Mouse (Mus musculus) ES-E14 (cell line): ENCODE results near the gene Cwc25.

Experiments
- CHD2 ChIP-seq: IDR thresholded peaks from 2 replicates; pipeline ENCODE4 v1.6.1; 2014; ENCODE audit warnings: mild to moderate bottlenecking, low read depth, low read length, inconsistent platforms
- HCFC1 ChIP-seq: IDR thresholded peaks from 2 replicates; pipeline ENCODE4 v1.6.1; 2012; ENCODE audit warnings: low read length, inconsistent platforms, borderline replicate concordance; ENCODE audit not compliant: insufficient read depth
- MAFK ChIP-seq: IDR thresholded peaks from 2 replicates; pipeline ENCODE4 v1.6.1; 2014; ENCODE audit warnings: mild to moderate bottlenecking, low read depth, low read length, inconsistent platforms; ENCODE audit not compliant: insufficient read depth

DNA sequence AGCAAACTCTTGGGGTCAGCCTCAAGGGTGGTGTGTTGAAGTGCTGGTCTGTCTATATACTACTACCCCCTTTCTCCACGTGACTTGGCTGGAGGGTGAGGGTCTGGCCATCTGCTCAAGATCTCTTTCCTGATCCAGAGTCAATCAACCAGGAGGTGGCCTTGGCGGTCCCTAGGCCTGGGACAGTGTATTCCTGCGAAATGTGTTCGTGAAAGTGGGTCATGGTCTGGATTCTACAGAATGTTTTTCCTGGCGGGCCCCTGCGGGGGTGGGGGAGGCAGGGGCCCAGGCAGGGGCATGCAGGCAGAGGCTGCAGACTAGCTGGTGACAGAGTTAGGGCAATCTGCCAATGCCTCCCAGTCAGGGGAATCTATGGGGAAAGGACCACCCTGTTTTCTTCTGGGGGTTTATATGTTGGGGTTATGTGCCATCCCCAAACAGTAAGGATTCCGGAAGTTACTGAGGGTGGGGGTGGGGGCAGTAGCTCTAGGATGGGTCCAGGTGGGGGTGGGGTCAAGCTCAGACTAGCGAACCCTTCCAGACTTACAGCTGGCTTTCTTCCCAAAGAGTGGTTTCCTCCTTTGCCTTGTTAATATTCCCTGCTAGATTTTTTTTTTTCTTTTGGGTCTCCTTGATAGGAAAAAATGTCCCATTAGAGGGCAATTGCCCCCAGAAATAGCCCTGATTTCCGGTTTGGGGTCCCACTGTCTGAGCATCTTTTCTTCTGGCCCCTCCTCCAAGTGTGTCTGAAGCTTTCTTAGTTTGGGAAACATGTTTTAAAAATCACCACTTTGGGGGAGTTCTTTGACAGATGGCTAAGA lies 38.7 kb upstream of the Cwc25 start:
- TF ChIP-seq MAFK: no peak
- TF ChIP-seq CHD2: no peak
- no peak for TF ChIP-seq HCFC1
